Comparison of ENCODE assay signal across 11 mouse cellular contexts in the genomic region with DNA sequence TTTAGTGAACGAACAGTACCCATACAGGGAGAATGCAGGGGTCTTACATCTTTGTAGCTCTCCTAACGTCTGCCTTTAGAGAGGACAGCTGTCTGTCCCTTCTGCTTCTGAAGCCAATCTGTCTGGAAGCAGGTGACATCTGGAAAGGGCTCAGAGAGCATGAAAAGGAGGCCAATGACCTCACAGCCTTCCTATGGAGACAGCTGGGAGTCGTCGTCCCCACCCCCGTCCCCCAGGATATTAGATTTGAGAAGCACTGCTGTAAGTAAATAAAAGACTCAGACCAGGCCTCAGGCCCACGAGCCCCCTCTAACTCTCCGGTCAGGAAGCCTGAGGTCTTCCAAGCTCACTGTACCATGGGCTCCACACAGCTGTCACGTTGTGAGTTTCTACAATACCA. TPM values are rescaled to one million over a fixed set of nuclear protein-coding genes. Genes with fewer than 3 reads are reported as not detected.
DNase-seq lines count a peak whose midpoint lies in the region; ATAC-seq lines count a peak whose summit lies in the region.
"Had no signal": no experiment of that assay in that cellular context is flagged by ENCODE, and none has a peak within 500 bp of the region (broad histone marks: within the 10 kb centered on the region; RNA-seq: fewer than 3 reads in every experiment).

No protein-coding gene starts in this region.

- ATAC-seq in lung, embryonic 16.5 days (ENCODE audit: low read depth): peak; percentile 37; the same call in 1 of the 2 replicates
- 0 out of 2 replicates have a peak, but pooled peaks have one; percentile 54 for ATAC-seq in hindbrain, embryonic 11.5 days (ENCODE audit: low FRiP score)
- ATAC-seq in neural tube, embryonic 15.5 days (ENCODE audit: low FRiP score): no peak
- ATAC-seq: CD4-positive, CD25-positive, alpha-beta regulatory T cell, adult 4 months had no signal

- no peak overlapping the region for H3K9ac ChIP-seq in lung, embryonic 16.5 days (ENCODE audit: low read length)
- H3K9ac ChIP-seq in hindbrain, embryonic 11.5 days (ENCODE audit: low read depth, low read length): no peak overlapping the region
- H3K9ac ChIP-seq in neural tube, embryonic 15.5 days (replicated peaks): no peak overlapping the region

- H3K36me3 ChIP-seq in heart, embryonic 10.5 days: no peaks in the 10 kb centered on the region
- H3K36me3 ChIP-seq in lung, embryonic 16.5 days (ENCODE audit: control insufficient read depth, insufficient read depth, low read length): no peaks in the 10 kb centered on the region
- no peaks in the 10 kb centered on the region for H3K36me3 ChIP-seq in hindbrain, embryonic 11.5 days (ENCODE audit: control insufficient read depth, insufficient read depth, low read length)
- H3K36me3 ChIP-seq in neural tube, embryonic 15.5 days: peaks cover 27% of the 10 kb centered on the region

- peaks cover 37% of the 10 kb centered on the region for H3K4me1 ChIP-seq in heart, embryonic 10.5 days
- peaks cover 16% of the 10 kb centered on the region for H3K4me1 ChIP-seq in lung, embryonic 16.5 days (replicated peaks; ENCODE audit: control insufficient read depth, insufficient read depth, low read length)
- H3K4me1 ChIP-seq in hindbrain, embryonic 11.5 days (replicated peaks; ENCODE audit: control insufficient read depth, insufficient read depth, low read length): peaks cover 5% of the 10 kb centered on the region
- H3K4me1 ChIP-seq in neural tube, embryonic 15.5 days: peaks cover 16% of the 10 kb centered on the region

- H3K27ac ChIP-seq in heart, embryonic 10.5 days: peak overlapping the region; percentile 3; the same call in 1 of the 2 replicates
- H3K27ac ChIP-seq in lung, embryonic 16.5 days (ENCODE audit: low read length): no peak overlapping the region
- peak overlapping the region; percentile 75 for H3K27ac ChIP-seq in hindbrain, embryonic 11.5 days (ENCODE audit: low read depth, low read length)
- 0 out of 2 replicates have a peak overlapping the region, but pooled peaks have one; percentile 23 for H3K27ac ChIP-seq in neural tube, embryonic 15.5 days (replicated peaks)

- H3K4me3 ChIP-seq in heart, embryonic 10.5 days: no peak overlapping the region
- no peak overlapping the region for H3K4me3 ChIP-seq in lung, embryonic 16.5 days (ENCODE audit: low read length)
- H3K4me3 ChIP-seq in hindbrain, embryonic 11.5 days (ENCODE audit: low read depth, low read length): no peak overlapping the region
- no peak overlapping the region for H3K4me3 ChIP-seq in neural tube, embryonic 15.5 days (replicated peaks)

- H3K4me2 ChIP-seq in lung, embryonic 16.5 days (ENCODE audit: low read depth, low read length): no peak overlapping the region
- no peak overlapping the region for H3K4me2 ChIP-seq in hindbrain, embryonic 11.5 days (replicated peaks; ENCODE audit: low read depth, low read length)
- no peak overlapping the region for H3K4me2 ChIP-seq in neural tube, embryonic 15.5 days

- no peak for DNase-seq in heart, embryonic 10.5 days (ENCODE audit: low spot score)
- no peak for DNase-seq in heart, postnatal 4 days
- DNase-seq in lung, adult 18-20 months: no peak
- DNase-seq in hindbrain, embryonic 11.5 days (ENCODE audit: low spot score): peak; percentile 51
- no peak for DNase-seq in urinary bladder, postnatal 4 days (ENCODE audit: low spot score in 2 of 2)
- no peak for DNase-seq in spleen, postnatal 4 days (ENCODE audit: low spot score in 2 of 2)

- 59% methylated on average over 8 of the region's 8 CpGs for WGBS in heart, embryonic 10.5 days
- WGBS in lung, embryonic 16.5 days: 36% methylated on average over 8 of the region's 8 CpGs
- 35% methylated on average over 8 of the region's 8 CpGs for WGBS in hindbrain, embryonic 11.5 days
- WGBS in neural tube, embryonic 15.5 days: 29% methylated on average over 8 of the region's 8 CpGs

- H3K9me3 ChIP-seq in heart, embryonic 10.5 days: no peaks in the 10 kb centered on the region
- H3K9me3 ChIP-seq in lung, embryonic 16.5 days (ENCODE audit: control insufficient read depth, low read length): no peaks in the 10 kb centered on the region
- H3K9me3 ChIP-seq in hindbrain, embryonic 11.5 days (ENCODE audit: control insufficient read depth, low read length): no peaks in the 10 kb centered on the region
- no peaks in the 10 kb centered on the region for H3K9me3 ChIP-seq in neural tube, embryonic 15.5 days (replicated peaks)

- no peaks in the 10 kb centered on the region for H3K27me3 ChIP-seq in heart, embryonic 10.5 days (ENCODE audit: insufficient read depth, poor library complexity, severe bottlenecking)
- no peaks in the 10 kb centered on the region for H3K27me3 ChIP-seq in lung, embryonic 16.5 days (ENCODE audit: control insufficient read depth, insufficient read depth, low read depth, low read length)
- H3K27me3 ChIP-seq in hindbrain, embryonic 11.5 days (ENCODE audit: control insufficient read depth, insufficient read depth, low read length): no peaks in the 10 kb centered on the region
- no peaks in the 10 kb centered on the region for H3K27me3 ChIP-seq in neural tube, embryonic 15.5 days (replicated peaks)

RNA-seq across cellular contexts. Expression of gene Stxbp1, which starts 22.9 kb away (rescaled TPM):
- polyA plus RNA-seq in heart, embryonic 10.5 days (2016; fragmentation: Nextera tagmentation; extraction: Ambion mirVana): 19.1 and 21.6 TPM in 2 replicates
- 10 to 100 TPM; 34.8 to 39.6 TPM for total RNA-seq in heart, postnatal 4 days (2021)
- polyA plus RNA-seq in lung, embryonic 16.5 days (2015; fragmentation: Nextera tagmentation; extraction: Ambion mirVana): 21.9 and 24.1 TPM in 2 replicates
- polyA plus RNA-seq in hindbrain, embryonic 11.5 days (2014; fragmentation: Nextera tagmentation; extraction: Ambion mirVana): 62.8 and 64.7 TPM in 2 replicates
- 276 and 315 TPM in 2 replicates for polyA plus RNA-seq in neural tube, embryonic 15.5 days (2015; fragmentation: Nextera tagmentation; extraction: Ambion mirVana)

RNA-seq across cellular contexts. Expression of gene Cfap157, which starts 40.0 kb away (rescaled TPM):
- polyA plus RNA-seq in heart, embryonic 10.5 days (2016; fragmentation: Nextera tagmentation; extraction: Ambion mirVana): 0.78 and 1.2 TPM in 2 replicates
- not detected for total RNA-seq in heart, postnatal 4 days (2021)
- polyA plus RNA-seq in lung, embryonic 16.5 days (2015; fragmentation: Nextera tagmentation; extraction: Ambion mirVana): 2.1 and 2.4 TPM in 2 replicates
- polyA plus RNA-seq in hindbrain, embryonic 11.5 days (2014; fragmentation: Nextera tagmentation; extraction: Ambion mirVana): 0.80 and 0.98 TPM in 2 replicates
- polyA plus RNA-seq in neural tube, embryonic 15.5 days (2015; fragmentation: Nextera tagmentation; extraction: Ambion mirVana): 1.1 and 2.1 TPM in 2 replicates
- total RNA-seq: heart, adult 8-10 months had no signal
- polyA plus RNA-seq: large intestine, adult 2 months had no signal

RNA-seq across cellular contexts. Expression of gene Ptrh1, which starts 48.6 kb away (rescaled TPM):
- polyA plus RNA-seq in heart, embryonic 10.5 days (2016; fragmentation: Nextera tagmentation; extraction: Ambion mirVana): 5.1 and 5.6 TPM in 2 replicates
- 1 to 10 TPM; 3.0 to 5.4 TPM for total RNA-seq in heart, postnatal 4 days (2021)
- 4.1 and 4.5 TPM in 2 replicates for polyA plus RNA-seq in lung, embryonic 16.5 days (2015; fragmentation: Nextera tagmentation; extraction: Ambion mirVana)
- 4.2 and 4.3 TPM in 2 replicates for polyA plus RNA-seq in hindbrain, embryonic 11.5 days (2014; fragmentation: Nextera tagmentation; extraction: Ambion mirVana)
- polyA plus RNA-seq in neural tube, embryonic 15.5 days (2015; fragmentation: Nextera tagmentation; extraction: Ambion mirVana): 6.1 and 7.5 TPM in 2 replicates

RNA-seq across cellular contexts. Expression of gene Ttc16, which starts 48.7 kb away (rescaled TPM):
- 0.29 and 0.52 TPM in 2 replicates for polyA plus RNA-seq in heart, embryonic 10.5 days (2016; fragmentation: Nextera tagmentation; extraction: Ambion mirVana)
- total RNA-seq in heart, postnatal 4 days (2021): under 1 TPM; 0.09 to 0.36 TPM
- polyA plus RNA-seq in lung, embryonic 16.5 days (2015; fragmentation: Nextera tagmentation; extraction: Ambion mirVana): 1.2 and 2.1 TPM in 2 replicates
- polyA plus RNA-seq in hindbrain, embryonic 11.5 days (2014; fragmentation: Nextera tagmentation; extraction: Ambion mirVana): 0.22 and 0.34 TPM in 2 replicates
- 0.50 and 0.70 TPM in 2 replicates for polyA plus RNA-seq in neural tube, embryonic 15.5 days (2015; fragmentation: Nextera tagmentation; extraction: Ambion mirVana)

RNA-seq across cellular contexts. Expression of gene Fam129b, which starts 51.7 kb away (rescaled TPM):
- polyA plus RNA-seq in heart, embryonic 10.5 days (2016; fragmentation: Nextera tagmentation; extraction: Ambion mirVana): 47.1 and 55.5 TPM in 2 replicates
- 10 to 100 TPM; 45.4 to 46.0 TPM for total RNA-seq in heart, postnatal 4 days (2021)
- 133 and 141 TPM in 2 replicates for polyA plus RNA-seq in lung, embryonic 16.5 days (2015; fragmentation: Nextera tagmentation; extraction: Ambion mirVana)
- polyA plus RNA-seq in hindbrain, embryonic 11.5 days (2014; fragmentation: Nextera tagmentation; extraction: Ambion mirVana): 11.6 and 13.1 TPM in 2 replicates
- polyA plus RNA-seq in neural tube, embryonic 15.5 days (2015; fragmentation: Nextera tagmentation; extraction: Ambion mirVana): 30.7 and 34.7 TPM in 2 replicates
